Mouse (Mus musculus) embryonic facial prominence, embryonic 12.5 days (tissue): ENCODE results near the gene Sin3a. TPM values are rescaled to one million over a fixed set of nuclear protein-coding genes. Genes with fewer than 3 reads are reported as not detected.

Experiments
- polyA plus RNA-seq: library from polyadenylated mRNA; unstranded; fragments of >200 nt; fragmentation: Nextera tagmentation; extraction: Ambion mirVana; gene quantifications from 2 replicates; pipeline ENCODE4 v1.2.1, GENCODE M21; 2016

Gene Sin3a
- polyA plus RNA-seq, 1 experiment from 2014 or later, result 41.7 TPM

Other genes with a start within 250 kb of the Sin3a start
- gene Odf3l1, start 207.4 kb upstream of the Sin3a start, polyA plus RNA-seq, result 0.40 and 0.56 TPM in 2 replicates
- gene Cspg4, start 207.0 kb upstream of the Sin3a start, polyA plus RNA-seq, result 9.1 and 10.8 TPM in 2 replicates
- 13.8 and 14.4 TPM in 2 replicates for gene Snx33, start 143.7 kb upstream of the Sin3a start, polyA plus RNA-seq
- 74.3 and 76.9 TPM in 2 replicates for gene Imp3, start 134.6 kb upstream of the Sin3a start, polyA plus RNA-seq
- gene Snupn, start 121.2 kb upstream of the Sin3a start, polyA plus RNA-seq, result 27.3 and 29.1 TPM in 2 replicates
- 42.5 and 43.4 TPM in 2 replicates for gene Ptpn9, start 77.1 kb upstream of the Sin3a start, polyA plus RNA-seq
- 70.2 and 88.8 TPM in 2 replicates for gene Man2c1, start 58.6 kb downstream of the Sin3a start, polyA plus RNA-seq
- 8.4 and 9.7 TPM in 2 replicates for gene Neil1, start 76.3 kb downstream of the Sin3a start, polyA plus RNA-seq
- gene Commd4, start 86.3 kb downstream of the Sin3a start, polyA plus RNA-seq, result 94.0 and 100 TPM in 2 replicates
- not detected in 2 replicates for gene Trcg1, start 164.5 kb downstream of the Sin3a start, polyA plus RNA-seq
- 15.8 and 18.7 TPM in 2 replicates for gene 1700017B05Rik, start 190.6 kb downstream of the Sin3a start, polyA plus RNA-seq